8 mouse cellular contexts compared by ENCODE assay signal in the genomic region with DNA sequence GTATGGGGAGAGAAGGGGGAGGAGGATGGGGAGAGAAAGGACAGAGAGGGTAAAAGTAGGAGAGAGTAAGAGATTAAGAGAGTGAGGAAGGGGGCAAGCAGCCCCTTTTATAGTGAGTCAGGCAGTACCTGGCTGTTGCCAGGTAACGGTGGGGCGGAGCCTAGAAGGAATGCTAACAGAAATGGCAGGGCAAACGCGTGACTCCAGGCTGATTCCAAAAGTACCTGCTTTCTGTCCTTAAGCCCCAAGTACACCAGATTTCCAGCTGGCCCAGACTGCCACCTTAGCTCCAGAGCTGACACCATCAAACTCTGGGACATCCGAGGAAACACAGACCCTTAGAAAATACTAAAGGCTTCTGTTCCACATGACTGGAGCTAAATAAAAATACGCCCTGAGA. TPM values are rescaled to one million over a fixed set of nuclear protein-coding genes. Genes with fewer than 3 reads are reported as not detected.
DNase-seq lines count a peak whose midpoint lies in the region; ATAC-seq lines count a peak whose summit lies in the region.

No protein-coding gene starts in this region.

- WGBS in heart, embryonic 14.5 days, result 33% methylated on average over 6 of the region's 6 CpGs
- WGBS in midbrain, embryonic 16.5 days, result 18% methylated on average over 6 of the region's 6 CpGs

- H3K4me2 ChIP-seq in heart, embryonic 14.5 days (ENCODE audit: low read length), result peak overlapping the region; percentile 53
- peak overlapping the region; percentile 43 for H3K4me2 ChIP-seq in midbrain, embryonic 16.5 days (ENCODE audit: low read length)

- peak overlapping the region; percentile 27; the same call in 1 of the 2 replicates for H3K9ac ChIP-seq in heart, embryonic 14.5 days (ENCODE audit: low read length)
- no peak overlapping the region for H3K9ac ChIP-seq in midbrain, embryonic 16.5 days (ENCODE audit: low read depth, low read length)

- DNase-seq in adrenal gland, postnatal 10 days, result peak; percentile 31
- DNase-seq in adrenal gland, adult 2 months, result no peak
- peak; percentile 17 for DNase-seq in ES-CJ7 (ENCODE audit: low read depth, low spot score)
- peak; percentile 67 to 81 for DNase-seq in kidney, postnatal 4 days
- DNase-seq in layer of hippocampus, postnatal 10 days (ENCODE audit: low spot score in 2 of 2), result no peak

- no peaks in the 10 kb centered on the region for H3K36me3 ChIP-seq in heart, embryonic 14.5 days (ENCODE audit: control insufficient read depth, insufficient read depth, low read length)
- no peaks in the 10 kb centered on the region for H3K36me3 ChIP-seq in midbrain, embryonic 16.5 days (ENCODE audit: control insufficient read depth, insufficient read depth, low read length)

- H3K27ac ChIP-seq in heart, embryonic 14.5 days (replicated peaks in 1 of 2; ENCODE audit: control insufficient read depth in 1 of 2, insufficient read depth in 1 of 2, low read depth in 2 of 2, low read length in 2 of 2), result peak overlapping the region; percentile 24 to 36; a peak in 1 of 4 replicates
- 0 out of 2 replicates have a peak overlapping the region, but pooled peaks have one; percentile 28 for H3K27ac ChIP-seq in midbrain, embryonic 16.5 days (ENCODE audit: low read length)

- no peak for ATAC-seq in heart, embryonic 14.5 days (ENCODE audit: insufficient number of reproducible peaks, insufficient read depth, low FRiP score, low read depth)
- ATAC-seq in midbrain, embryonic 16.5 days, result no peak
- no peak for ATAC-seq in megakaryocyte-erythroid progenitor cell, adult 5-6 weeks (replicated peaks; ENCODE audit: low FRiP score, low TSS enrichment, poor library complexity, severe bottlenecking)

- no peaks in the 10 kb centered on the region for H3K27me3 ChIP-seq in heart, embryonic 14.5 days (ENCODE audit: control insufficient read depth, insufficient read depth, low read length)
- no peaks in the 10 kb centered on the region for H3K27me3 ChIP-seq in midbrain, embryonic 16.5 days (ENCODE audit: control insufficient read depth, insufficient read depth, low read depth, low read length)

- peak overlapping the region in 1 of 2 experiments; percentile 7; a peak in 2 of 4 replicates for H3K4me3 ChIP-seq in heart, embryonic 14.5 days (ENCODE audit: control insufficient read depth in 1 of 2, insufficient read depth in 1 of 2, low read depth in 1 of 2, low read length in 2 of 2)
- H3K4me3 ChIP-seq in midbrain, embryonic 16.5 days (ENCODE audit: low read depth, low read length), result no peak overlapping the region

- no peaks in the 10 kb centered on the region for H3K9me3 ChIP-seq in heart, embryonic 14.5 days (ENCODE audit: control insufficient read depth, low read length)
- H3K9me3 ChIP-seq in midbrain, embryonic 16.5 days (replicated peaks; ENCODE audit: control insufficient read depth, low read length, poor library complexity, severe bottlenecking), result no peaks in the 10 kb centered on the region

- peaks cover 35 to 61% of the 10 kb centered on the region in 2 experiments for H3K4me1 ChIP-seq in heart, embryonic 14.5 days (ENCODE audit: control insufficient read depth in 2 of 2, insufficient read depth in 2 of 2, low read length in 2 of 2)
- H3K4me1 ChIP-seq in midbrain, embryonic 16.5 days (ENCODE audit: control insufficient read depth, insufficient read depth, low read length), result peaks cover 34% of the 10 kb centered on the region

RNA-seq across cellular contexts. Expression of gene Ablim1, which starts 40.0 kb away (rescaled TPM):
- 10 to 100 TPM; 83.6 to 94.5 TPM for total RNA-seq in adrenal gland, postnatal 10 days (2021)
- 10 to 100 TPM; 33.6 to 39.9 TPM for total RNA-seq in adrenal gland, adult 2 months (2021)
- polyA plus RNA-seq in adrenal gland, adult 2 months (2012; rRNA removed), result 15.8 and 20.5 TPM in 2 replicates
- polyA plus RNA-seq in heart, embryonic 14.5 days (2014; fragmentation: Nextera tagmentation; extraction: Ambion mirVana), result 46.9 and 53.8 TPM in 2 replicates
- 64.1 and 66.2 TPM in 2 replicates for polyA plus RNA-seq in midbrain, embryonic 16.5 days (2015; fragmentation: Nextera tagmentation; extraction: Ambion mirVana)
- total RNA-seq in layer of hippocampus, postnatal 10 days (2021), result 10 to 100 TPM; 81.9 to 87.6 TPM
- 9.2 and 10.9 TPM in 2 replicates for total RNA-seq in megakaryocyte-erythroid progenitor cell, adult 5-6 weeks (2014; fragmentation: Nextera tagmentation)
- total RNA-seq in megakaryocyte-erythroid progenitor cell, adult 5-6 weeks (2017), result 1.5 and 6.3 TPM in 2 replicates

Comparison
In these comparisons a context has a peak if more than half of its experiments do, and no peak if none do; other contexts are left out.
1. DNase-seq: peak in adrenal gland, postnatal 10 days (single experiment), ES-CJ7 (single experiment) and kidney, postnatal 4 days (2 of 2); none in adrenal gland, adult 2 months (single experiment) and layer of hippocampus, postnatal 10 days (0 of 2).